Mouse (Mus musculus): ENCODE data around the gene Nadsyn1. TPM values are rescaled to one million over a fixed set of nuclear protein-coding genes. Genes with fewer than 3 reads are reported as not detected.
A peak's percentile ranks its signal among the peaks of the same experiment; 100 is the strongest.

Nadsyn1 gene
- total RNA-seq, 2 experiments from 2014 or later = 6.2 to 7.3 TPM

GRCm38 (mm10) chr7:143808909-143809308, 13.7 kb downstream of the Nadsyn1 start:
- no peak for DNase-seq (ENCODE audit: extremely low spot score in 1 of 2, low spot score in 1 of 2)

- DNase-seq (ENCODE audit: extremely low spot score in 1 of 2, low spot score in 1 of 2) = no peak
Measured at GRCm38 (mm10) chr7:143805199-143805624, 17.4 kb downstream of the Nadsyn1 start.

GRCm38 (mm10) chr7:143801195-143802065, 21.2 kb downstream of the Nadsyn1 start:
- no peak for DNase-seq (ENCODE audit: extremely low spot score in 1 of 2, low spot score in 1 of 2)

- DNase-seq (ENCODE audit: extremely low spot score in 1 of 2, low spot score in 1 of 2) = no peak
Measured at GRCm38 (mm10) chr7:143800770-143801169, 21.9 kb downstream of the Nadsyn1 start.

- DNase-seq (ENCODE audit: extremely low spot score in 1 of 2, low spot score in 1 of 2) = no peak
Measured at GRCm38 (mm10) chr7:143798783-143799182, 23.9 kb downstream of the Nadsyn1 start.

- no peak for DNase-seq (ENCODE audit: extremely low spot score in 1 of 2, low spot score in 1 of 2)
Measured at GRCm38 (mm10) chr7:143793121-143793520, 29.5 kb downstream of the Nadsyn1 start.

- no peak for DNase-seq (ENCODE audit: extremely low spot score in 1 of 2, low spot score in 1 of 2)
Measured at GRCm38 (mm10) chr7:143792336-143792985, 30.2 kb downstream of the Nadsyn1 start.

GRCm38 (mm10) chr7:143783996-143784829, 38.4 kb downstream of the Nadsyn1 start, which contains the start of gene Mrgpre:
Gene Mrgpre, minus strand, starts transcription at chr7:143784500.
- DNase-seq (ENCODE audit: extremely low spot score in 1 of 2, low spot score in 1 of 2) = peak; percentile 48 to 62

- no peak for DNase-seq (ENCODE audit: extremely low spot score in 1 of 2, low spot score in 1 of 2)
Measured at GRCm38 (mm10) chr7:143783378-143783995, 39.2 kb downstream of the Nadsyn1 start.

- DNase-seq (ENCODE audit: extremely low spot score in 1 of 2, low spot score in 1 of 2) = no peak
Measured at GRCm38 (mm10) chr7:143777375-143777774, 45.3 kb downstream of the Nadsyn1 start.

GRCm38 (mm10) chr7:143776137-143776536, 46.5 kb downstream of the Nadsyn1 start:
- no peak for DNase-seq (ENCODE audit: extremely low spot score in 1 of 2, low spot score in 1 of 2)

GRCm38 (mm10) chr7:143769461-143769860, 53.2 kb downstream of the Nadsyn1 start:
- DNase-seq (ENCODE audit: extremely low spot score in 1 of 2, low spot score in 1 of 2) = no peak

GRCm38 (mm10) chr7:143768267-143768666, 54.4 kb downstream of the Nadsyn1 start:
- no peak for DNase-seq (ENCODE audit: extremely low spot score in 1 of 2, low spot score in 1 of 2)

GRCm38 (mm10) chr7:143766893-143767292, 55.8 kb downstream of the Nadsyn1 start, which contains the start of gene Mrgprg:
Gene Mrgprg, minus strand, starts transcription at chr7:143766993.
- no peak for DNase-seq (ENCODE audit: extremely low spot score in 1 of 2, low spot score in 1 of 2)

- DNase-seq (ENCODE audit: extremely low spot score in 1 of 2, low spot score in 1 of 2) = no peak
Measured at GRCm38 (mm10) chr7:143764876-143765530, 57.6 kb downstream of the Nadsyn1 start.

GRCm38 (mm10) chr7:143763794-143764193, 58.9 kb downstream of the Nadsyn1 start:
- DNase-seq (ENCODE audit: extremely low spot score in 1 of 2, low spot score in 1 of 2) = no peak

GRCm38 (mm10) chr7:143758956-143759355, 63.7 kb downstream of the Nadsyn1 start:
- DNase-seq (ENCODE audit: extremely low spot score in 1 of 2, low spot score in 1 of 2) = no peak

- no peak for DNase-seq (ENCODE audit: extremely low spot score in 1 of 2, low spot score in 1 of 2)
Measured at GRCm38 (mm10) chr7:143757696-143758095, 65.0 kb downstream of the Nadsyn1 start.

GRCm38 (mm10) chr7:143757027-143757390, 65.6 kb downstream of the Nadsyn1 start:
- DNase-seq (ENCODE audit: extremely low spot score in 1 of 2, low spot score in 1 of 2) = peak in 1 of 2 experiments; percentile 51

All from layer of hippocampus, postnatal 25 days (tissue).